Mouse (Mus musculus) urinary bladder, postnatal 4 days (tissue): ENCODE results near the gene Cdcp1.

Experiments used
- DNase-seq, 2 experiments: peaks; one replicate each; pipeline ENCODE4 v3.0.0; 2021 to 2022; ENCODE audit warnings: low spot score in 2 of 2

Gene Cdcp1

GRCm38 (mm10) chr9:123151561-123151960 lies 64.3 kb downstream of the Cdcp1 start:
- DNase-seq = no peak

- DNase-seq = peak; percentile 62 to 67
Measured at GRCm38 (mm10) chr9:123150241-123151020, 65.4 kb downstream of the Cdcp1 start, which contains the start of gene Clec3b. Clec3b (plus strand) TSS chr9:123150946.

GRCm38 (mm10) chr9:123148430-123148829 lies 67.4 kb downstream of the Cdcp1 start:
- peak in 1 of 2 experiments; percentile 33 for DNase-seq

- DNase-seq = no peak
Measured at GRCm38 (mm10) chr9:123139887-123140614, 75.8 kb downstream of the Cdcp1 start.

GRCm38 (mm10) chr9:123138891-123139474 lies 76.9 kb downstream of the Cdcp1 start:
- DNase-seq = peak; percentile 77 to 79

- no peak for DNase-seq
Measured at GRCm38 (mm10) chr9:123136953-123137682, 78.7 kb downstream of the Cdcp1 start.

GRCm38 (mm10) chr9:123132994-123133393 lies 82.8 kb downstream of the Cdcp1 start:
- no peak for DNase-seq

- no peak for DNase-seq
Measured at GRCm38 (mm10) chr9:123127663-123128062, 88.2 kb downstream of the Cdcp1 start.

GRCm38 (mm10) chr9:123124413-123124981 lies 91.3 kb downstream of the Cdcp1 start:
- no peak for DNase-seq

- no peak for DNase-seq
Measured at GRCm38 (mm10) chr9:123123571-123124412, 92.0 kb downstream of the Cdcp1 start.

GRCm38 (mm10) chr9:123123017-123123416 lies 92.8 kb downstream of the Cdcp1 start:
- DNase-seq = no peak
